Mouse (Mus musculus): Measurements from ENCODE around the gene Cdkn2c. TPM values are rescaled to one million over a fixed set of nuclear protein-coding genes. Genes with fewer than 3 reads are reported as not detected.

The Cdkn2c gene
- total and polyA plus RNA-seq, 3 experiments: 18.6 to 26.8 TPM; not detected in 1

GRCm38 (mm10) chr4:109640141-109640540 lies 26.8 kb downstream of the Cdkn2c start:
- Histone ChIP-seq H3K9ac (ENCODE audit: control insufficient read depth, low read depth, low read length, poor library complexity, severe bottlenecking) (no peak overlapping the region), H3K27ac (ENCODE audit: control insufficient read depth, low read depth, low read length) (no peak overlapping the region), H3K36me3 (ENCODE audit: control insufficient read depth in 1 of 2, insufficient read depth in 2 of 2, low read length in 2 of 2) (no peaks in the 10 kb centered on the region), H3K79me2 (ENCODE audit: control insufficient read depth, insufficient read depth, low read length, poor library complexity) (no peaks in the 10 kb centered on the region), H3K9me3 (replicated peaks; ENCODE audit: insufficient read depth, low read length) (no peaks in the 10 kb centered on the region), H3K4me3 (ENCODE audit: control insufficient read depth in 1 of 2, insufficient read depth in 1 of 2, low read depth in 2 of 2, low read length in 2 of 2) (no peak overlapping the region), H3K27me3 (ENCODE audit: control insufficient read depth in 1 of 2, insufficient read depth in 2 of 2, low read length in 2 of 2) (no peaks in the 10 kb centered on the region), H3K4me1 (ENCODE audit: control insufficient read depth in 1 of 2, insufficient read depth in 2 of 2, low read length in 2 of 2) (peaks cover 0 to 3% of the 10 kb centered on the region in 2 experiments; a peak in 1 of 4 replicates)
- TF ChIP-seq POLR2AphosphoS2 (IDR thresholded peaks at IDR 0.05; ENCODE audit: low read length) (no peak), POLR2A (IDR thresholded peaks at IDR 0.05; ENCODE audit: control insufficient read depth in 1 of 2, insufficient read depth in 1 of 2, low read depth in 1 of 2, low read length in 2 of 2, poor library complexity in 1 of 2) (no peak), MEF2A (IDR thresholded peaks at IDR 0.05; ENCODE audit: extremely low read depth, insufficient replicate concordance, low read depth, low read length, poor library complexity, severe bottlenecking) (no peak), CTCF (IDR thresholded peaks at IDR 0.05 in 2 of 3, conservative IDR thresholded peaks at IDR 0.05 in 1 of 3; ENCODE audit: control insufficient read depth in 1 of 3, insufficient read depth in 1 of 3, low read depth in 2 of 3, low read length in 3 of 3, poor library complexity in 1 of 3, severe bottlenecking in 1 of 3) (no peak), ZKSCAN1 (IDR thresholded peaks at IDR 0.05; ENCODE audit: low read depth, low read length) (no peak), RAD21 (IDR thresholded peaks at IDR 0.05; ENCODE audit: low read depth, low read length) (no peak)
- DNase-seq (ENCODE audit: low read depth, low spot score): no peak

DNA sequence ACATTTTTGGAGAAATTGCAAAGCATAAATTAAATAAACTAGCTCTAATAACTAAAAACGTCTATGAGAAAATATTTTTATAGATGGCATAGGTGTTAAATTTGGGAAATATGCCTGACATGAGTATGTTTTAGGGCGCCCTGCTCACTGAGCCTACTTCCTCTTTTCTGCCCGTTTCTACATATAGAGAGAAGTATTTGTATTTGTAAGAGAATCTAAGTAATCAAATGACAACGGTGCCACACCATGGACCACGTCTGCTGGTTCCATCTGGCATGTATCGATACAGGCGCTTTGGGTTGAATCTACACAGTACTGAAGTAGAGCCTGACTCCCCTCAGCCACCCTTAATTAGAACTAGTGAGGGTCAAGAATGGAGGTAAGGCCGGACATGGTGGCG lies 27.6 kb downstream of the Cdkn2c start:
- Histone ChIP-seq H3K79me2 (ENCODE audit: control insufficient read depth, insufficient read depth, low read length, poor library complexity) (no peaks in the 10 kb centered on the region), H3K27me3 (ENCODE audit: control insufficient read depth in 1 of 2, insufficient read depth in 2 of 2, low read length in 2 of 2) (no peaks in the 10 kb centered on the region), H3K9ac (ENCODE audit: control insufficient read depth, low read depth, low read length, poor library complexity, severe bottlenecking) (no peak overlapping the region), H3K4me1 (ENCODE audit: control insufficient read depth in 1 of 2, insufficient read depth in 2 of 2, low read length in 2 of 2) (peaks cover 0 to 3% of the 10 kb centered on the region in 2 experiments; a peak in 1 of 4 replicates), H3K27ac (ENCODE audit: control insufficient read depth, low read depth, low read length) (no peak overlapping the region), H3K9me3 (replicated peaks; ENCODE audit: insufficient read depth, low read length) (no peaks in the 10 kb centered on the region), H3K36me3 (ENCODE audit: control insufficient read depth in 1 of 2, insufficient read depth in 2 of 2, low read length in 2 of 2) (no peaks in the 10 kb centered on the region), H3K4me3 (ENCODE audit: control insufficient read depth in 1 of 2, insufficient read depth in 1 of 2, low read depth in 2 of 2, low read length in 2 of 2) (no peak overlapping the region)
- DNase-seq (ENCODE audit: low read depth, low spot score): peak; percentile 56
- TF ChIP-seq ETS1 (IDR thresholded peaks at IDR 0.05; ENCODE audit: low read depth, low read length): no peak
- TF ChIP-seq CTCF (IDR thresholded peaks at IDR 0.05 in 2 of 3, conservative IDR thresholded peaks at IDR 0.05 in 1 of 3; ENCODE audit: control insufficient read depth in 1 of 3, insufficient read depth in 1 of 3, low read depth in 2 of 3, low read length in 3 of 3, poor library complexity in 1 of 3, severe bottlenecking in 1 of 3): no peak
- no peak for TF ChIP-seq POLR2AphosphoS2 (IDR thresholded peaks at IDR 0.05; ENCODE audit: low read length)
- TF ChIP-seq NRF1 (IDR thresholded peaks at IDR 0.05; ENCODE audit: insufficient read depth, low read depth, low read length, poor library complexity, severe bottlenecking): no peak
- TF ChIP-seq SIN3A (IDR thresholded peaks at IDR 0.05; ENCODE audit: low read length): no peak
- TF ChIP-seq ZC3H11A (IDR thresholded peaks at IDR 0.05; ENCODE audit: low read depth, low read length): no peak
- TF ChIP-seq RAD21 (IDR thresholded peaks at IDR 0.05; ENCODE audit: low read depth, low read length): no peak
- no peak for TF ChIP-seq CHD1 (IDR thresholded peaks at IDR 0.05; ENCODE audit: low read depth, low read length)
- TF ChIP-seq UBTF (IDR thresholded peaks at IDR 0.05; ENCODE audit: borderline replicate concordance, insufficient read depth, low read depth, low read length): no peak
- TF ChIP-seq USF1 (IDR thresholded peaks at IDR 0.05; ENCODE audit: low read depth, low read length): no peak
- no peak for TF ChIP-seq SMC3 (IDR thresholded peaks at IDR 0.05; ENCODE audit: low read depth, low read length)
- TF ChIP-seq MAFK (IDR thresholded peaks at IDR 0.05; ENCODE audit: borderline replicate concordance, low read depth, low read length): no peak
